Mouse (Mus musculus) adipocyte (in vitro differentiated cells): ENCODE results near the gene Arhgap32.
A peak's percentile ranks its signal among the peaks of the same experiment; 100 is the strongest.
"Not testable (repeated sequence)": the region's sequence is repeated elsewhere in the genome, so short reads cannot be mapped to it uniquely, and the experiment has no call there.

Source experiments
- DNase-seq: peaks from one replicate; pipeline ENCODE4 v3.0.0-alpha.2; 2016; ENCODE audit warnings: low spot score

Gene Arhgap32

GRCm38 (mm10) chr9:32115786-32116185, at the start of gene Arhgap32:
Gene Arhgap32 (plus strand): TSS chr9:32116136.
- DNase-seq = no peak

DNA sequence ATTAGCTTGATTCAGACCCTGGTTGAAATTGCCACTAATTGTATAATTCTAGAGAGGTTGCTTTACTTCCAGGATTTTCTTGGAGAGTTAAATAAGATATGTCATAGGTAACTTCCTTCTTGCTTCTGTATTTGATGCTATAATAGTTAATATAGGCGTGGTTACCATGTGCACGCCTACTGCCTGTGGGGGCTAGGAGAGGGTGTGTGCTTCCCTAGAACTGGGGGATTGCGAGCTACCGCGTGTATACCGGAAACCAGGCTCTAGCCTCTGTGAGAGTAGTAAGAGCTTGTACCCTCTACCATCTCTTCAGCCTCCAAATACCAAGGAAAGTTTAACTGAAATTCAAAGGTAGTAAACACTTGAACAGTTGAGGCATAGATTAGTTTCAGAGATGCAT, 43.2 kb upstream of the Arhgap32 start:
- no peak for DNase-seq

- peak; percentile 6 for DNase-seq
These were observed 27.7 kb upstream of the Arhgap32 start for GRCm38 (mm10) chr9:32088106-32088776.

DNA sequence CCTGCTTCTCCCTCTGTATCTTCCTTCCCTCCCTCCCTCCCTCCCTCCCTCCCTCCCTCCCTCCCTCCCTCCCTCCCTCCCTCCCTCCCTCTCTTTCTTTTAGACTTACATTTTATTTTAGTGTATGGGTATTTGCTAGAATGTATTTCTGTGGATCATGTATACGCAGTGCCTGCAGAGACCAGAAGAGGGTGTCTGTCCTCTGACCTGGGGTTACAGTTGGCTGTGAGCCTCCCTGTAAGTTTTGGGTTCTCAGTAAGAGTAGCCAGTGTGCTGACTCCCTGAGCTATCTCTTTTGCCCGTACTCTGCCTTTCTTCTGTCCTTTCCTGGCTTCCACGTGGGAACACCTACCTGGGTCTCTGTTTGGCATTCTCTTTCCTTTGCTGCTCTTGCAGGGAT, 27.1 kb upstream of the Arhgap32 start:
- DNase-seq = no peak

GRCm38 (mm10) chr9:32093456-32093855, 22.5 kb upstream of the Arhgap32 start:
- DNase-seq = no peak

DNA sequence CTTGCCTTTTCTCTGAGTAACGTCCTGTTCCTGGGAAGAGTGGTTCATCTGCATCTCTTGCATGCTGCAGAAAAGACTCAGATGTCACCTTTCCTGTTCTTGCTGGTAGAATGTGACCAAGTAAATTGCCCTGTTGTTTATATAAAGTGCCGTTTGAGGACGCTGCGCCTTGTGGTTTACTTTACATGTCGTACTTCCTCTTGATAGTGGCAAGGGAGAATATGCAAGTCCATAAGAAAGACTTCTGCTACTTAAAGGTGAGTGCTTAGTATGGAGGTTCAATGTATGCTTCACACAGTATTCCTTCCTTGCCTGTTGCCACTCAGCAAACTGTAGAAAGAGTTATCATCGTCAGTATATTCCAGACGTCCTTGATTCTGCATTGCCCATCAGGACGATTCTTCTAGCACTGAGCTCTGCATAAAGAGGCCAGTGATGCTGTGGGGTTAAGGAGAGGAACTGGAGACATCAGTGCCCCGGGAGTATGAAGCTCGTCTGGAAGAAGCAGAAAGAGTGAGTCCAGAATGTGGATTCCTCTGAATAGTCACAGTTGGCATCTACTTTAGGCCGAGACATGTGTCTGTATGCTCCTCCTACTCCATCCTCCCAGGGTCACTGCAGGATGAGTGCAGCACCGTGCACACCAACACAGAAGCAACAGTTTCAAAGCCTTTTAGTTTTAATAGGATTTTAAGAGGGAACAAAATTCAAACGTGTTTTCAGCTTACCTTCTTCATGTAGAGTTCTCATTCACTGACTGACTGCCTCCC, 21.4 kb upstream of the Arhgap32 start:
- no peak for DNase-seq

DNA sequence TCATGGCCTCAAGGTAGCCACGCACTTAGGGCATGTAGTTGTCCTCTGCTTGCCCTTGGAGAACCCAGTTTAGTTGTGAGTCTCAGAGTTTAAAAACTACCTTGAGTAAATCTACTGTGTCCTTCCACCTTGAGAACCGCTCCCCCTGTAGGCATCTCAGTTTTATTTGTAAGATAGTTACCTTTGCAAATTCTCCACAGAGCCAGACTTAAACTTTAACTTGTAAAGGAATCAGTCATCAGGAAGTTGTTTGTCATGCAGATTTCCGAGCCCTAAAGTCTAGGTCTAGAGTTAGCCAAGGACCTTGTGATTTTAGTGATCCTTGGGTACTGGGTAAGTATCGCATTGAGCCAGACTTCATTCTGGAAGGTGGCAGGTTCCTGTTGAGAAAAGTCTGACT, 20.4 kb upstream of the Arhgap32 start:
- no peak for DNase-seq

- DNase-seq = no peak
These were observed 19.4 kb upstream of the Arhgap32 start for GRCm38 (mm10) chr9:32096541-32096940.

GRCm38 (mm10) chr9:32097123-32097522, 18.8 kb upstream of the Arhgap32 start:
- no peak for DNase-seq

GRCm38 (mm10) chr9:32098425-32099155, 17.3 kb upstream of the Arhgap32 start:
- DNase-seq = no peak

DNA sequence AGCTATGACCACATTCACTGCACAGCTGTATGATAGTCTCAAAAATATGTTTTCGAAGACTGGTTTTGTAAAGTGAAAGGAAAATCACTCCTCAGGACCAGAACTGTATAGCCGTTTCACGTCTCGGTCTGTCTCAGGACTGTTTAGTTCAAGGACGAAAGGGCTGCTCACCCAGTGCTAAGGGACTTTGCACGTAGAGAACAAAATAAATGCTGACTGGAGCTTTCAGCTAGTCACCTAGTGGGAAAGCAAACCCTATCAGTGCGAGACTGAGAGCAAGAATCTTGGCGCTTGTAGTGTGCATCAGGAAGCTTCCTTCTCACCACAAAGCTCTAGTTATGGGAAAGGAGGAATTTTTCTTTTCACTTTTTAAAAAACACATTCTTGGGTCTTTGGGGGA, 15.4 kb upstream of the Arhgap32 start:
- no peak for DNase-seq

DNA sequence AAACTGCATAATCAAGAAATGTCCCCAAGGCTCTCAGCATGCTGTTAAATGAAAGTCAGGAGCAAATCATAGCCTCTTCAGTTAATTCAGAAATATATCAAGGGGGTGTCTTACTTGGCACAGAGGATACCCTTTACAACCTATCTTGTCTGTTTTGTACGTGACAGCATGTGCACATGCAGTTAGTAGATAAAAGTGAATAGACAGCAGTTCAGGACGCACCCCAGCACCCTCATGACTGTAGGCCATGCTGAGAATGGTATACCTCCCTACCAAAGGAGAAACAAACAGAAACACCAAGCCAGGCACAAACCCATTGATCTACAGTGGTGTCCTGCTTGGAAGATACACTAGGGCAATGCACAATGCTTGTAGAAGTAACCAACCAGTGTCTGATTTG, 14.4 kb upstream of the Arhgap32 start:
- DNase-seq = no peak

DNA sequence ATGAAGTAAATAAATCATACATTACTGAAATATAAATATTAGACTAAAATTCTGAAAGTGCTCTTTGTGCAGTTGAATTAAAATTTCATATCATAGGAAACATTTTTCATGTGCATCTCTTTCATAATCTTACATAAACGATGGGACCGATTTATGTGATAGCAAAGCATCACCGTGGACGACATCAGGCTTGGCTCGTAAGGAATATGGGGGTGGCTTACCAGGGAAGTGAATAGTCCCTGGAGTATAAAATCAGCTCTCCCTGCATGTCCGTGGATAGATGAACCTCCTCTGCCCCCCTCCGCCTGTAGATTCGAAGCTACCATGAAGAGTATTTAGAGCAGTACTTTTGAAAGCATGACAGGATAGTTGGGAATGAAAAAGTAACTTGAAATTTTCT, 11.3 kb upstream of the Arhgap32 start:
- DNase-seq = no peak

DNA sequence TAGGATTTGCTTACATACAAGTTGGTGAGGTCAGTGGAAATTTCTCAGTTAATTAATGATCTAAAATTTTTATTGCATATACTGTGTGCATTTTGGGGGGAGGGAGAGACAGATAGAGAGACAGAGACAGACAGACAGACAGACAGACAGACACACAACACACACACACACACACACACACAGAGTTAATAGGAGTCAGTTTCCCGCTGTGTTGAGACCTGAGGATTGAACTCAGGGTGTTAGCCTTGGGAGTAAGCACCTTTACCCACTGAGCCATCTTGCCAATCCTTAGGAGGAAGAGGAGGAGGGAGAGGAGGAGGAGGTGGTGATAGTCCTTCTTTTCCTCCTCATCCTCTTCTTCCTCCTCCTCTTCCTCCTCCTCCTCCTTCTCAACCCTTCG, 5.6 kb upstream of the Arhgap32 start:
- no peak for DNase-seq

GRCm38 (mm10) chr9:32116272-32116671, 336 bp downstream of the Arhgap32 start:
- DNase-seq = no peak

- peak; percentile 30 for DNase-seq
These were observed 1.9 kb downstream of the Arhgap32 start for GRCm38 (mm10) chr9:32117876-32118275.

DNA sequence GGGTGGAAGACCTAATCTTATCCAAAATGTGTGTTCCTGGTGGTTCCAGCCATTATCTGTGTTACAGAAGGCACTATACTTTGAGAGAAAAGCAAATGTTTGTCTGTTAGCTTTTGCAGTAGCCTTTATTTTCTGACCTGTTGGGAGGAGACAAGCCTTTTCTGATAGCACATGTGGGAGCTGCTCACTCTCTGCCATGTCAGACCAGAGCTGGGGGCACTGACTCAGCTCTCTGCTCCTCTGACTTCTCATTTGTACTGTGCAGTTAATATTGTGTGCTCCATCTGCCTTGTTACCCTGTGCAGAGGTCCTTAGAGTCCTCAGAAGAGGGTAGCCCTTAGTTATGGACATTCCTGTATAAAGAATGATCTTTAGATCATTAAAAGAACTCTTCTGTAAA, 2.5 kb downstream of the Arhgap32 start:
- DNase-seq = peak; percentile 4

DNA sequence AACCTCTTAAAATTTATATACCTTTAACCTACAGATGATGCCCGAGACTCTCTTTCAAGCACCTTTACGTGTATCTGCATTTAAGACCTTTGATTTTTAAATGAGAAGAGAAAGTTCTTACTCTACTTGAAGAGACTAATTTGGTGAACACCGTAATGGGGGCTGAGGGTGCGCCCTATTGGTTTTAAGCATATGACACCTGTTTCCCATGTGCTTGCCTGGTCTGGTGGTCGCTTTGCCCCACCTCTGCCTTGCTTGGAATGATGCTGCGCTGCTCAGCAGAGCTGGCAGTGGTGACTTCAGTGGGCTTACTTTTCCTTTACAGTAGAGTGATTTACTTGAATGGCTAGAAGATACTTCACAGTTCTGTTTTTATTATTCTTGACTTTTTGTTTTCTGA, 3.6 kb downstream of the Arhgap32 start:
- no peak for DNase-seq

GRCm38 (mm10) chr9:32120162-32120561, 4.2 kb downstream of the Arhgap32 start:
- no peak for DNase-seq

- DNase-seq = not testable (repeated sequence)
These were observed 5.3 kb downstream of the Arhgap32 start for GRCm38 (mm10) chr9:32121271-32121670.

DNA sequence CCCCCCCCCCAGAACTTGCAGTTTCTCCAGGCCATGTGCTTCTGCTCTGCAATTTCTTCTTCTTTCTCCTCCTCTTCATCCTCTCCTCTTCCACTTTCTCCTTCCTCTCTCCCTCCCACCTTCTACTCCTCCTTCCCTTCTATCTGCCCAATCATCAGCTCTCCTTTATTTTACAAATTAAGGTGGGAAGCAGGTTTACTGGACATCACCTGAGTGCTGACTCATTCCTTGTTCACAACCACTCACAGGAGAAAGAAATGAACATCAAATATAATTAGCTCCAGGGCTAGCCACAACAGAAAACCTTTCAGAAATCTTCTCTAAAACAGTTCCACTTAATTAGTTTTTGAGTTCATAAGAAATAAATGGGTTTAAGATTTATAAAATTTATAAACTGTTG, 20.3 kb downstream of the Arhgap32 start:
- no peak for DNase-seq

DNA sequence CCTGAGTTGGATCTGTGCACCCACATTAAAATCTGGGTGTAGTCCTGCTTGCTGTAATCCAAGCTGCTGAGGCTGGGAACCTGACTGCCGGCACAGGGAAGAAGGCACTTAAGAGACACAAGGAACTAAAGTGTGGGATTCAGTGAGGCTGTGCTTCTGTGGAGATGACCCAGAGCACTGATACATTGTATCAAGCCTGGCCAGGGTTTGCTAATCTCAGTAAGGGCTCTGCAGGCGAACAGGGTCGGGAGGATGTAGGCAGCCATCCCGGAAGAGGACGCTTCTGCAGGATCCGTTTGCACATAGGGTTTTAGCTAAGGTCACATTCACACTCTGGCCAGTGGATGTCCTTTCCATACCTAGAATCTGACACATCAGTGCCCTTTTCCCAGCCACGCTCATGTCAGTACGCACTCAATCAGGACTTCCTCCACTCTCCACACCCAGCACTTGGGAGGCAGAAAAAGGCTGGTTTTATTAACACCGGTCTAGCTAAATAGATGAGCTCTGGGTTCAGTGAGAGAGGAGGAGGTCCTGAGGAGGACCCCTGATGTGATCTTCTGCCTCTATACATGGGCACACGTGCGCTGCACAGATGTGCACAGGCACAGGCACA, 20.9 kb downstream of the Arhgap32 start:
- DNase-seq = no peak
